Mouse (Mus musculus) ES-E14 (cell line): ENCODE data around the gene Tmem59l. TPM values are rescaled to one million over a fixed set of nuclear protein-coding genes. Genes with fewer than 3 reads are reported as not detected.

Source experiments
- DNase-seq: peaks from one replicate; pipeline ENCODE4 v3.0.0-alpha.2; 2013; ENCODE audit warnings: low read depth, low spot score
- H3K27ac ChIP-seq: 2 replicates; pipeline ENCODE4 v1.5.1; 2012; ENCODE audit warnings: low read depth, mild to moderate bottlenecking, low read length, moderate library complexity, mixed read lengths; ENCODE audit not compliant: poor library complexity, insufficient read depth, severe bottlenecking
- H3K36me3 ChIP-seq: 2 replicates; pipeline ENCODE4 v1.6.1; 2012; ENCODE audit warnings: mild to moderate bottlenecking, low read length, moderate library complexity, mixed read lengths; ENCODE audit not compliant: control insufficient read depth, poor library complexity, insufficient read depth, severe bottlenecking
- H3K4me1 ChIP-seq, 2 experiments: fragments of 150-350 bp in 1 of 2; sonication (generic) in 1 of 2; 2 replicates each; pipeline ENCODE4 v1.6.1; 2012; ENCODE audit warnings: low read length in 2 of 2, mild to moderate bottlenecking in 1 of 2, mixed read lengths in 1 of 2; ENCODE audit not compliant: control insufficient read depth in 2 of 2, insufficient read depth in 2 of 2, poor library complexity in 1 of 2
- H3K4me3 ChIP-seq, 2 experiments: fragments of 150-350 bp in 1 of 2; sonication (generic) in 1 of 2; 2 replicates each; pipeline ENCODE4 v1.5.1; 2012; ENCODE audit warnings: low read length in 2 of 2, low read depth in 1 of 2, mild to moderate bottlenecking in 1 of 2, mixed read lengths in 1 of 2; ENCODE audit not compliant: insufficient read depth in 1 of 2, poor library complexity in 1 of 2, severe bottlenecking in 1 of 2
- H3K9ac ChIP-seq: 2 replicates; pipeline ENCODE4 v1.6.1; 2012; ENCODE audit warnings: low read depth, mild to moderate bottlenecking, low read length, mixed read lengths; ENCODE audit not compliant: poor library complexity, insufficient read depth, severe bottlenecking
- H3K9me3 ChIP-seq: fragments of 150-350 bp; sonication (generic); 2 replicates; pipeline ENCODE4 v1.6.1; 2012; ENCODE audit warnings: low read depth, mild to moderate bottlenecking, low read length; ENCODE audit not compliant: control insufficient read depth, insufficient read depth
- CHD2 ChIP-seq: IDR thresholded peaks from 2 replicates; pipeline ENCODE4 v1.6.1; 2014; ENCODE audit warnings: mild to moderate bottlenecking, low read depth, low read length, inconsistent platforms
- HCFC1 ChIP-seq: IDR thresholded peaks from 2 replicates; pipeline ENCODE4 v1.6.1; 2012; ENCODE audit warnings: low read length, inconsistent platforms, borderline replicate concordance; ENCODE audit not compliant: insufficient read depth
- MAFK ChIP-seq: IDR thresholded peaks from 2 replicates; pipeline ENCODE4 v1.6.1; 2014; ENCODE audit warnings: mild to moderate bottlenecking, low read depth, low read length, inconsistent platforms; ENCODE audit not compliant: insufficient read depth
- ZC3H11A ChIP-seq: IDR thresholded peaks from 2 replicates; pipeline ENCODE4 v1.6.1; 2012; ENCODE audit warnings: low read depth, mild to moderate bottlenecking, inconsistent platforms, low read length, borderline replicate concordance
- ZNF384 ChIP-seq: IDR thresholded peaks from 2 replicates; pipeline ENCODE4 v1.6.1; 2012; ENCODE audit warnings: low read depth, low read length, inconsistent platforms
- in situ Hi-C, 2 experiments: fragments of 600-800 bp; cut with MboI; formaldehyde crosslinking; loops; one replicate each; pipeline ENCODE4 v1.15.1; 2025; ENCODE audit warnings: low sequenced_read_pairs in 2 of 2, inconsistent platforms in 1 of 2; ENCODE audit not compliant: unreplicated experiment in 2 of 2
- total RNA-seq: library from RNA; depleted of rRNA; stranded (reverse); fragments of 300-350 nt; gene quantifications from 2 replicates; pipeline ENCODE4 v1.2.3, GENCODE M21; 2012

Gene Tmem59l
- total RNA-seq, 1 experiment, result 5.3 TPM

DNA sequence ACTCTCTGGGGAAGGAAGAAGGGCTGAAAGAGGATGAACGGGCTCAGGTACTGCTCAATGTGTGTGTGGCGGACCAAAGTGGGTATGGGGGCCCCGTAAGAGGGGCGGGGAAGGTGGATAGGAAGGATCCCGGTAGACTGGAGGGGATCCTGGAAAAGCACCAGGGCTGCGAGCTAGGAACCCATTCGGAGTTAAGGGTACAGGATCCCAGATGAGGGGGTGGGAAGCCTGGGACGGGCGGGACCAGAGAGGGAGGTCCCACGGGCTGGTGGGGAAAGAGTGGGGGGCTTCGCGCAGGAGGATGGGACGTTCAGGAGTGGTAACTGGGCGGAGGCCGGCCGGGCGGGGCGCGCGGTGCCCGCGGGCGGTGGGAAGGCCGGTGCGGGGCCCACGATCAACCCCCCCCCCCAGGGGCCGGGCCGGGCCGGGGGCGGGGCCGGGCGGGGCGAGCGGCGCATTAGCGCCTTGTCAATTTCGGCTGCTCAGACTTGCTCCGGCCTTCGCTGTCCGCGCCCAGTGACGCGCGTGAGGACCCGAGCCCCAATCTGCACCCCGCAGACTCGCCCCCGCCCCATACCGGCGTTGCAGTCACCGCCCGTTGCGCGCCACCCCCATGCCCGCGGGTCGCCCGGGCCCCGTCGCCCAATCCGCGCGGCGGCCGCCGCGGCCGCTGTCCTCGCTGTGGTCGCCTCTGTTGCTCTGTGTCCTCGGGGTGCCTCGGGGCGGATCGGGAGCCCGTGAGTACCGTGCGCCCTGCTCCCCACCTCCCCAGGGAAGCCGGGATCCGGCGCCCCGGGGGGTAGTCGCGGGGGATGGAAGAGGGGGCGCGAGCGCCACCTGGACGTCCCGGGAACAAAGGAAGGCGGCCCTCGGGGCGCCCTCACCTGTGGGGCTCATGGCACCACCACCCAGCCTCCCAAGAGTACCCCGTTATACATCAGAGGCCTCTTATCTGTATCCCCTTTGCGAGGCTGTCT, 5.8 kb upstream of the Tmem59l start, which contains the start of gene Crlf1:
Gene Crlf1, plus strand, starts transcription at position 495 of the 977 bp plus-strand sequence.
- TF ChIP-seq CHD2, result no peak
- TF ChIP-seq ZC3H11A, result no peak
- no peak for TF ChIP-seq HCFC1
- no peak for TF ChIP-seq ZNF384
- in situ Hi-C loops, result no loop called here
- DNase-seq, result no peak
- Histone ChIP-seq H3K9me3 (no peaks in the 10 kb centered on the region), H3K27ac (no peak within 1 kb of the TSS), H3K4me1 (peaks cover 5 to 30% of the 10 kb centered on the region in 2 experiments; a peak in 2 of 4 replicates), H3K9ac (peak within 1 kb of the TSS; percentile 26; the same call in 1 of the 2 replicates), H3K4me3 (peak within 1 kb of the TSS; percentile 43 to 69), H3K36me3 (no peaks in the 10 kb centered on the region)

DNA sequence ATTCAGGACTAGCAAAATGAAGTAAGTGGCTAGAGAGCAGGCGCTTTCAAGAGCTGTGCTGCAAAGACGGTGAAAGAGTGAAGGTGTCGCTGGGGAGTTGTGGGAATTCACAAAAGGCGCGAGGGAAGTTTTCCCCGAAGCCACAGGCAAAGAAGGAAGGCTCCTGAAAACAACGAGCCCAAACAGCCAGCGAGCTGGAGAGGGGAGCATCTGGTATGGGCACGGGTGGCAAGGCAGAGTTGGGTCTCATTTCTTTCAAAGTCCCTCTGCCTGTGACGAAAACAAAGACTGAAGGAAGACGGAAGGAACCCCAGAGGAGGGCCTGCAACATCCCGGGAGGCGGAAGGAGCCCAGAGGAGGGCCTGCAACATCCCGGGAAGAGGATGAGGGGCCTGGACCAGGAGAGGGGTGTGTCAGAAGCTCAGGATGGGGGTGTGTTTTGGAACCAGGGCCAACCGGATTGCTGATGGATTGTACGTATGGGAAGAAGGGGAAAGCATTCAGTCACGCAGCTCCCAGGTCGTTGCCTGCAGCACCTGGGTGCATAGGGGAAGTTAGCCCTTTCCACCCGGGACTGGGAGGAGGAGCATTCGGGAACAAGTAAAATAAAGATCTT, 3.8 kb upstream of the Tmem59l start:
- no peak overlapping the region for H3K27ac ChIP-seq
- H3K4me1 ChIP-seq, result peaks cover 7 to 39% of the 10 kb centered on the region in 2 experiments; a peak in 2 of 4 replicates
- no peaks in the 10 kb centered on the region for H3K9me3 ChIP-seq
- TF ChIP-seq ZNF384 (no peak), HCFC1 (no peak), CHD2 (no peak), MAFK (no peak), ZC3H11A (no peak)
- in situ Hi-C loops, result no loop called here
- H3K4me3 ChIP-seq, result no peak overlapping the region
- DNase-seq, result no peak
- no peaks in the 10 kb centered on the region for H3K36me3 ChIP-seq
- H3K9ac ChIP-seq, result no peak overlapping the region

DNA sequence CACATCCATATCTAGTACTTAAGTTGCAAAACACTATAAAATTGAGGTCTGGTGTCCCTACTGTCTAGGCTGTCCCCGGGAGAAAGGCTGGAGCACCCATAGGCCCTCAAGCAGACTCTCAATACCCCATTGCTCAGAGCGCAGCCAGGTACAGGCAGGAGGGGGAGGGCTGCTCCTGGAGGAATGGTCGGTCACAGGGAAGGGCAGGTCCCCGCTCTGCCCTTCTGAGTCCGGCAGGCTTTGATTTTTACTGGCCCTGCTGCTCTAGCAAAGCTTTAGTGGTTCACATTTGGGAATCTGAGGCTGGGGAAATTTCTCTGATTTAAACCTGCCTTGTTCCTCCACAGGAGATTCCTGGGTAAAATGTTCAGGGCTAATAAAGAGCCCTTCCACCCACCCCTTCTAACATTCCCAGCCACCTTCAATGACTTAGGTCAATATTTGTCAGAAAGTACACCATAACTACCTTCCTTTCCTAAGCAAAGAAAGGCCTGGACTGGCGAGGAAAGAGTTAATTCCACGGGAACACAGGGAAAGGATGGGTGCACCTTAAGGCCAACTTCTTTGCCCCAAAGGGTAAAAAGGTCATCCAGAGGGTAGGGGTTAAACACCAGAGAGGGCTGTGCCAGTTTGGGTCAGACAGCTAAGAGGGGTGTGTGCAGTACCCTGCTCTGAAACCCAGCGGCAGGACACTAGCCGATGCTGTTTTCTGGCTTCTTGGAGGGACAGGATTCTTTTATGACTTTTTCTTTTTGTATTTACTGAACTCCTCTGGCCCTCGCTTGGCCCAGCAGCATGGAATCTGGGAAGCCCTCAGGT, 3.1 kb upstream of the Tmem59l start:
- DNase-seq, result no peak
- H3K36me3 ChIP-seq, result no peaks in the 10 kb centered on the region
- no peak overlapping the region for H3K27ac ChIP-seq
- H3K9me3 ChIP-seq, result no peaks in the 10 kb centered on the region
- in situ Hi-C loops, result no loop called here
- TF ChIP-seq HCFC1 (no peak), ZNF384 (no peak), ZC3H11A (no peak), MAFK (no peak), CHD2 (no peak)
- H3K4me3 ChIP-seq, result no peak overlapping the region
- H3K4me1 ChIP-seq, result peaks cover 7 to 38% of the 10 kb centered on the region in 2 experiments; a peak in 2 of 4 replicates
- no peak overlapping the region for H3K9ac ChIP-seq

DNA sequence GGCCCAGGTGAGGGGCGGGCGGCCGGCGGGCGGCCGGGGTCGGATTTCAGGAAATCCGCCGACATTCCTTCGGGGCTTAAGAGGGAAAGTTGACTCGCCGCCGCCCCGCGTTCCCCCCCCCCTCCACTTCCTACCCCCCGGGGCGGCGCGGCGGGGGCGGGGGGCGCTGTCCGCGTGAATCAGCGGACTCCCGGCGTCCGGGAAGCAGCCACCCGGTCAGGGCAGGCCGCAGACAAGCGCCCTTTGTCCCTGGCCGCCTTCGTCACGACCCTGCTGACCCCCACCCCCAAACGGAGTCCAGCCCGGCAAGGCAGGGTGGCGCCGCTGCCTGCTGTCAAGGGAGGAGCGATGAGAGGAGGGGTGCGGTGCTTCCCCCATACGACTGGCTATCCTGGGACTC, 2.4 kb upstream of the Tmem59l start:
- TF ChIP-seq ZC3H11A, result no peak
- no peak for TF ChIP-seq MAFK
- Histone ChIP-seq H3K36me3 (no peaks in the 10 kb centered on the region), H3K4me1 (peaks cover 7 to 35% of the 10 kb centered on the region in 2 experiments; a peak in 2 of 4 replicates), H3K27ac (no peak overlapping the region), H3K9ac (no peak overlapping the region), H3K9me3 (no peaks in the 10 kb centered on the region), H3K4me3 (peak overlapping the region; percentile 6 to 29; a peak in 3 of 4 replicates)
- DNase-seq, result no peak
- in situ Hi-C loops, result no loop called here
